Mouse (Mus musculus): ENCODE data around the gene Akap12. TPM values are rescaled to one million over a fixed set of nuclear protein-coding genes. Genes with fewer than 3 reads are reported as not detected.
A peak's percentile ranks its signal among the peaks of the same experiment; 100 is the strongest.

The Akap12 gene
- polyA plus RNA-seq, 1 experiment from 2014 or later = 7.5 TPM

GRCm38 (mm10) chr10:4249235-4249845 lies 16.8 kb upstream of the Akap12 start:
- no peak overlapping the region for H3K9ac ChIP-seq (ENCODE audit: low read length)
- H3K4me2 ChIP-seq (ENCODE audit: low read depth, severe bottlenecking) = no peak overlapping the region
- H3K4me1 ChIP-seq (ENCODE audit: control insufficient read depth, insufficient read depth, low read length) = no peaks in the 10 kb centered on the region
- DNase-seq (ENCODE audit: low spot score) (no peak), ATAC-seq (ENCODE audit: insufficient number of reproducible peaks, low FRiP score, low TSS enrichment, low read depth) (no peak)
- no peak overlapping the region for H3K27ac ChIP-seq (replicated peaks; ENCODE audit: low read depth, low read length)
- no peaks in the 10 kb centered on the region for H3K36me3 ChIP-seq (ENCODE audit: control insufficient read depth, insufficient read depth, low read length)
- H3K9me3 ChIP-seq (ENCODE audit: control insufficient read depth, low read length) = no peaks in the 10 kb centered on the region
- H3K4me3 ChIP-seq (ENCODE audit: low read depth, low read length) = no peak overlapping the region
- no peaks in the 10 kb centered on the region for H3K27me3 ChIP-seq (ENCODE audit: control insufficient read depth, insufficient read depth, low read length)
- WGBS = 43% methylated on average over 4 of the region's 4 CpGs

- Histone ChIP-seq H3K4me1 (ENCODE audit: control insufficient read depth, insufficient read depth, low read length) (no peaks in the 10 kb centered on the region), H3K9ac (ENCODE audit: low read length) (no peak overlapping the region), H3K27ac (replicated peaks; ENCODE audit: low read depth, low read length) (no peak overlapping the region), H3K9me3 (ENCODE audit: control insufficient read depth, low read length) (no peaks in the 10 kb centered on the region), H3K4me3 (ENCODE audit: low read depth, low read length) (no peak overlapping the region), H3K27me3 (ENCODE audit: control insufficient read depth, insufficient read depth, low read length) (no peaks in the 10 kb centered on the region), H3K36me3 (ENCODE audit: control insufficient read depth, insufficient read depth, low read length) (no peaks in the 10 kb centered on the region), H3K4me2 (ENCODE audit: low read depth, severe bottlenecking) (no peak overlapping the region)
- ATAC-seq (ENCODE audit: insufficient number of reproducible peaks, low FRiP score, low TSS enrichment, low read depth) = no peak
- no peak for DNase-seq (ENCODE audit: low spot score)
- 79% methylated on average over 3 of the region's 3 CpGs for WGBS
Observed at GRCm38 (mm10) chr10:4250681-4251080, 15.5 kb upstream of the Akap12 start.

GRCm38 (mm10) chr10:4253613-4254012 lies 12.6 kb upstream of the Akap12 start:
- Histone ChIP-seq H3K4me3 (ENCODE audit: low read depth, low read length) (no peak overlapping the region), H3K9ac (ENCODE audit: low read length) (no peak overlapping the region), H3K9me3 (ENCODE audit: control insufficient read depth, low read length) (no peaks in the 10 kb centered on the region), H3K27me3 (ENCODE audit: control insufficient read depth, insufficient read depth, low read length) (no peaks in the 10 kb centered on the region), H3K4me1 (ENCODE audit: control insufficient read depth, insufficient read depth, low read length) (no peaks in the 10 kb centered on the region), H3K27ac (replicated peaks; ENCODE audit: low read depth, low read length) (no peak overlapping the region), H3K36me3 (ENCODE audit: control insufficient read depth, insufficient read depth, low read length) (no peaks in the 10 kb centered on the region), H3K4me2 (ENCODE audit: low read depth, severe bottlenecking) (no peak overlapping the region)
- no peak for ATAC-seq (ENCODE audit: insufficient number of reproducible peaks, low FRiP score, low TSS enrichment, low read depth)
- whole genome bisulfite sequencing = 70% methylated on average over 4 of the region's 4 CpGs
- no peak for DNase-seq (ENCODE audit: low spot score)

- no peak overlapping the region for H3K27ac ChIP-seq (replicated peaks; ENCODE audit: low read depth, low read length)
- H3K4me2 ChIP-seq (ENCODE audit: low read depth, severe bottlenecking) = no peak overlapping the region
- no peak for DNase-seq (ENCODE audit: low spot score)
- no peak overlapping the region for H3K9ac ChIP-seq (ENCODE audit: low read length)
- 50% methylated on average over 5 of the region's 5 CpGs for WGBS
- no peaks in the 10 kb centered on the region for H3K27me3 ChIP-seq (ENCODE audit: control insufficient read depth, insufficient read depth, low read length)
- no peak overlapping the region for H3K4me3 ChIP-seq (ENCODE audit: low read depth, low read length)
- H3K9me3 ChIP-seq (ENCODE audit: control insufficient read depth, low read length) = no peaks in the 10 kb centered on the region
- no peaks in the 10 kb centered on the region for H3K36me3 ChIP-seq (ENCODE audit: control insufficient read depth, insufficient read depth, low read length)
- no peaks in the 10 kb centered on the region for H3K4me1 ChIP-seq (ENCODE audit: control insufficient read depth, insufficient read depth, low read length)
- no peak for ATAC-seq (ENCODE audit: insufficient number of reproducible peaks, low FRiP score, low TSS enrichment, low read depth)
Observed at GRCm38 (mm10) chr10:4254459-4254858, 11.7 kb upstream of the Akap12 start.

GRCm38 (mm10) chr10:4260925-4261324 lies 5.3 kb upstream of the Akap12 start:
- Histone ChIP-seq H3K4me3 (ENCODE audit: low read depth, low read length) (no peak overlapping the region), H3K4me1 (ENCODE audit: control insufficient read depth, insufficient read depth, low read length) (0 out of 2 replicates have a peak, but pooled peaks cover 2% of the 10 kb centered on the region), H3K36me3 (ENCODE audit: control insufficient read depth, insufficient read depth, low read length) (no peaks in the 10 kb centered on the region), H3K9me3 (ENCODE audit: control insufficient read depth, low read length) (no peaks in the 10 kb centered on the region), H3K27ac (replicated peaks; ENCODE audit: low read depth, low read length) (no peak overlapping the region), H3K27me3 (ENCODE audit: control insufficient read depth, insufficient read depth, low read length) (no peaks in the 10 kb centered on the region), H3K9ac (ENCODE audit: low read length) (no peak overlapping the region), H3K4me2 (ENCODE audit: low read depth, severe bottlenecking) (no peak overlapping the region)
- ATAC-seq (ENCODE audit: insufficient number of reproducible peaks, low FRiP score, low TSS enrichment, low read depth) = no peak
- WGBS = 69% methylated on average over 5 of the region's 5 CpGs
- DNase-seq (ENCODE audit: low spot score) = no peak

- Histone ChIP-seq H3K4me2 (ENCODE audit: low read depth, severe bottlenecking) (no peak overlapping the region), H3K27me3 (ENCODE audit: control insufficient read depth, insufficient read depth, low read length) (no peaks in the 10 kb centered on the region), H3K36me3 (ENCODE audit: control insufficient read depth, insufficient read depth, low read length) (no peaks in the 10 kb centered on the region), H3K9ac (ENCODE audit: low read length) (no peak overlapping the region), H3K27ac (replicated peaks; ENCODE audit: low read depth, low read length) (no peak overlapping the region), H3K4me1 (ENCODE audit: control insufficient read depth, insufficient read depth, low read length) (0 out of 2 replicates have a peak, but pooled peaks cover 2% of the 10 kb centered on the region), H3K9me3 (ENCODE audit: control insufficient read depth, low read length) (no peaks in the 10 kb centered on the region), H3K4me3 (ENCODE audit: low read depth, low read length) (no peak overlapping the region)
- no peak for DNase-seq (ENCODE audit: low spot score)
- no peak for ATAC-seq (ENCODE audit: insufficient number of reproducible peaks, low FRiP score, low TSS enrichment, low read depth)
- WGBS = 75% methylated on average over 9 of the region's 9 CpGs
Observed at GRCm38 (mm10) chr10:4261359-4261952, 4.7 kb upstream of the Akap12 start.

GRCm38 (mm10) chr10:4265641-4266040 lies 539 bp upstream of the Akap12 start:
- Histone ChIP-seq H3K4me3 (ENCODE audit: low read depth, low read length) (peak overlapping the region; percentile 65), H3K36me3 (ENCODE audit: control insufficient read depth, insufficient read depth, low read length) (no peaks in the 10 kb centered on the region), H3K9ac (ENCODE audit: low read length) (peak overlapping the region; percentile 70), H3K4me1 (ENCODE audit: control insufficient read depth, insufficient read depth, low read length) (0 out of 2 replicates have a peak, but pooled peaks cover 2% of the 10 kb centered on the region), H3K27ac (replicated peaks; ENCODE audit: low read depth, low read length) (no peak overlapping the region), H3K4me2 (ENCODE audit: low read depth, severe bottlenecking) (peak overlapping the region; percentile 96), H3K9me3 (ENCODE audit: control insufficient read depth, low read length) (no peaks in the 10 kb centered on the region), H3K27me3 (ENCODE audit: control insufficient read depth, insufficient read depth, low read length) (no peaks in the 10 kb centered on the region)
- 0 out of 2 replicates have a peak, but pooled peaks have one; percentile 67 for ATAC-seq (ENCODE audit: insufficient number of reproducible peaks, low FRiP score, low TSS enrichment, low read depth)
- DNase-seq (ENCODE audit: low spot score) = peak; percentile 68
- WGBS = 0% methylated on average over 13 of the region's 13 CpGs

GRCm38 (mm10) chr10:4266931-4267310 lies 741 bp downstream of the Akap12 start:
- ATAC-seq (ENCODE audit: insufficient number of reproducible peaks, low FRiP score, low TSS enrichment, low read depth) (no peak), DNase-seq (ENCODE audit: low spot score) (peak; percentile 60)
- no peaks in the 10 kb centered on the region for H3K27me3 ChIP-seq (ENCODE audit: control insufficient read depth, insufficient read depth, low read length)
- peak overlapping the region; percentile 96 for H3K4me2 ChIP-seq (ENCODE audit: low read depth, severe bottlenecking)
- WGBS = 1% methylated on average over 11 of the region's 11 CpGs
- H3K9ac ChIP-seq (ENCODE audit: low read length) = peak overlapping the region; percentile 70
- 0 out of 2 replicates have a peak, but pooled peaks cover 2% of the 10 kb centered on the region for H3K4me1 ChIP-seq (ENCODE audit: control insufficient read depth, insufficient read depth, low read length)
- no peaks in the 10 kb centered on the region for H3K9me3 ChIP-seq (ENCODE audit: control insufficient read depth, low read length)
- peak overlapping the region; percentile 65 for H3K4me3 ChIP-seq (ENCODE audit: low read depth, low read length)
- no peak overlapping the region for H3K27ac ChIP-seq (replicated peaks; ENCODE audit: low read depth, low read length)
- H3K36me3 ChIP-seq (ENCODE audit: control insufficient read depth, insufficient read depth, low read length) = no peaks in the 10 kb centered on the region
